Mouse (Mus musculus) splenic B cell, adult 2 months (primary cell): ENCODE measurements around the gene Diaph2.
"Not testable (repeated sequence)": the region's sequence is repeated elsewhere in the genome, so short reads cannot be mapped to it uniquely, and the experiment has no call there.

Experiments
- DNase-seq: peaks from one replicate; pipeline ENCODE4 v3.0.0-alpha.2; 2011; ENCODE audit warnings: low read depth, low spot score
- H3K27me3 ChIP-seq: 2 replicates; pipeline ENCODE4 v1.6.1; 2012; ENCODE audit warnings: mild to moderate bottlenecking, low read length, moderate library complexity, mixed read lengths; ENCODE audit not compliant: control insufficient read depth, poor library complexity, insufficient read depth, severe bottlenecking
- H3K36me3 ChIP-seq: 2 replicates; pipeline ENCODE4 v1.6.1; 2012; ENCODE audit warnings: mild to moderate bottlenecking, low read length, moderate library complexity, mixed read lengths; ENCODE audit not compliant: control insufficient read depth, poor library complexity, insufficient read depth, severe bottlenecking

The Diaph2 gene

GRCm38 (mm10) chrX:130281484-130281883 is 531.9 kb downstream of the Diaph2 start:
- H3K27me3 ChIP-seq, result no peaks in the 10 kb centered on the region
- H3K36me3 ChIP-seq, result no peaks in the 10 kb centered on the region
- no peak for DNase-seq

- DNase-seq, result no peak
- H3K27me3 ChIP-seq, result no peaks in the 10 kb centered on the region
- H3K36me3 ChIP-seq, result no peaks in the 10 kb centered on the region
These were observed 537.5 kb downstream of the Diaph2 start for GRCm38 (mm10) chrX:130287032-130287431.

GRCm38 (mm10) chrX:130289775-130290174 is 540.2 kb downstream of the Diaph2 start:
- H3K36me3 ChIP-seq, result no peaks in the 10 kb centered on the region
- DNase-seq, result peak; percentile 18
- H3K27me3 ChIP-seq, result no peaks in the 10 kb centered on the region

- H3K36me3 ChIP-seq, result no peaks in the 10 kb centered on the region
- no peaks in the 10 kb centered on the region for H3K27me3 ChIP-seq
- DNase-seq, result no peak
These were observed 601.4 kb downstream of the Diaph2 start for GRCm38 (mm10) chrX:130350808-130351435.

GRCm38 (mm10) chrX:130351480-130351879 is 601.9 kb downstream of the Diaph2 start:
- Histone ChIP-seq H3K36me3 (no peaks in the 10 kb centered on the region), H3K27me3 (no peaks in the 10 kb centered on the region)
- DNase-seq, result no peak

GRCm38 (mm10) chrX:130393508-130394145 is 644.1 kb downstream of the Diaph2 start:
- Histone ChIP-seq H3K36me3 (no peaks in the 10 kb centered on the region), H3K27me3 (no peaks in the 10 kb centered on the region)
- no peak for DNase-seq

GRCm38 (mm10) chrX:130403214-130403613 is 653.7 kb downstream of the Diaph2 start:
- no peaks in the 10 kb centered on the region for H3K36me3 ChIP-seq
- no peaks in the 10 kb centered on the region for H3K27me3 ChIP-seq
- no peak for DNase-seq

GRCm38 (mm10) chrX:130407471-130407870 is 657.9 kb downstream of the Diaph2 start:
- H3K36me3 ChIP-seq, DNase-seq, H3K27me3 ChIP-seq: not testable (repeated sequence)

- no peaks in the 10 kb centered on the region for H3K27me3 ChIP-seq
- DNase-seq, result no peak
These were observed 659.4 kb downstream of the Diaph2 start for GRCm38 (mm10) chrX:130408985-130409384.

GRCm38 (mm10) chrX:130423134-130423533 is 673.6 kb downstream of the Diaph2 start:
- no peak for DNase-seq
- no peaks in the 10 kb centered on the region for H3K36me3 ChIP-seq
- no peaks in the 10 kb centered on the region for H3K27me3 ChIP-seq

More at GRCm38 (mm10) chrX:130408985-130409384, 659.4 kb downstream of the Diaph2 start:
- H3K36me3 ChIP-seq, result no peaks in the 10 kb centered on the region

GRCm38 (mm10) chrX:130451822-130452487 is 702.4 kb downstream of the Diaph2 start:
- H3K36me3 ChIP-seq, result no peaks in the 10 kb centered on the region
- no peaks in the 10 kb centered on the region for H3K27me3 ChIP-seq
- DNase-seq, result no peak

GRCm38 (mm10) chrX:130452488-130452823 is 702.9 kb downstream of the Diaph2 start:
- Histone ChIP-seq H3K36me3 (no peaks in the 10 kb centered on the region), H3K27me3 (no peaks in the 10 kb centered on the region)
- DNase-seq, result no peak

GRCm38 (mm10) chrX:130473133-130473532 is 723.6 kb downstream of the Diaph2 start:
- no peak for DNase-seq
- Histone ChIP-seq H3K36me3 (no peaks in the 10 kb centered on the region), H3K27me3 (no peaks in the 10 kb centered on the region)

- DNase-seq, result peak; percentile 0
- Histone ChIP-seq H3K27me3 (no peaks in the 10 kb centered on the region), H3K36me3 (no peaks in the 10 kb centered on the region)
These were observed 731.3 kb downstream of the Diaph2 start for GRCm38 (mm10) chrX:130480877-130481276.

- Histone ChIP-seq H3K27me3 (no peaks in the 10 kb centered on the region), H3K36me3 (no peaks in the 10 kb centered on the region)
- DNase-seq, result no peak
These were observed 753.3 kb downstream of the Diaph2 start for GRCm38 (mm10) chrX:130502680-130503464.
